Mouse (Mus musculus) intestine, embryonic 14.5 days (tissue): ENCODE measurements around the gene Olfr313. TPM values are rescaled to one million over a fixed set of nuclear protein-coding genes. Genes with fewer than 3 reads are reported as not detected.
"Not testable (repeated sequence)": the region's sequence is repeated elsewhere in the genome, so short reads cannot be mapped to it uniquely, and the experiment has no call there.

Experiments used
- ATAC-seq: fragments of 200-750 bp; cut with Nextera tagmentation; replicated peaks from 2 replicates; pipeline ENCODE4 v1.8.0; 2017; ENCODE audit warnings: low read depth, moderate number of reproducible peaks, moderate TSS enrichment, moderate library complexity; ENCODE audit not compliant: low FRiP score, low TSS enrichment
- DNase-seq: peaks from one replicate; pipeline ENCODE4 v3.0.0-alpha.2; 2018; ENCODE audit warnings: low spot score
- H3K27ac ChIP-seq: fragments of 300-500 bp; sonication (generic); 2 replicates; pipeline ENCODE4 v1.5.1; 2014; ENCODE audit warnings: low read depth, mild to moderate bottlenecking, control low read depth
- H3K27me3 ChIP-seq: fragments of 300-500 bp; sonication (generic); replicated peaks from 2 replicates; pipeline ENCODE4 v1.6.1; 2014; ENCODE audit warnings: low read length, control low read depth; ENCODE audit not compliant: control insufficient read depth, insufficient read depth
- H3K36me3 ChIP-seq: fragments of 300-500 bp; sonication (generic); 2 replicates; pipeline ENCODE4 v1.6.1; 2014; ENCODE audit warnings: low read length, control low read depth; ENCODE audit not compliant: control insufficient read depth, insufficient read depth
- H3K4me1 ChIP-seq: fragments of 300-500 bp; sonication (generic); replicated peaks from 2 replicates; pipeline ENCODE4 v1.6.1; 2014; ENCODE audit warnings: low read length, control low read depth, mixed read lengths; ENCODE audit not compliant: control insufficient read depth, insufficient read depth
- H3K4me2 ChIP-seq: fragments of 300-500 bp; sonication (generic); 2 replicates; pipeline ENCODE4 v1.6.1; 2014; ENCODE audit warnings: low read length
- H3K4me3 ChIP-seq: fragments of 300-500 bp; sonication (generic); 2 replicates; pipeline ENCODE4 v1.5.1; 2014; ENCODE audit warnings: low read depth, low read length, control low read depth, mixed read lengths
- H3K9ac ChIP-seq: fragments of 300-500 bp; sonication (generic); 2 replicates; pipeline ENCODE4 v1.6.1; 2014; ENCODE audit warnings: mild to moderate bottlenecking, low read length
- H3K9me3 ChIP-seq: fragments of 300-500 bp; sonication (generic); 2 replicates; pipeline ENCODE4 v1.6.1; 2016; ENCODE audit warnings: low read length, control low read depth; ENCODE audit not compliant: control insufficient read depth
- WGBS: fragments of 180-500 bp; shearing (Covaris S2); extraction: QIAGEN DNeasy Blood & Tissue Kit; methylation state at CpG from one replicate; pipeline ENCODE4 v1.1.7; 2014; 5-methylcytosine and 5-hydroxymethylcytosine counted together
- polyA plus RNA-seq: library from polyadenylated mRNA; unstranded; fragments of >200 nt; fragmentation: Nextera tagmentation; extraction: Ambion mirVana; gene quantifications from 2 replicates; pipeline ENCODE4 v1.2.1, GENCODE M21; 2014

Gene Olfr313
- polyA plus RNA-seq, 1 experiment from 2014 or later = not detected

GRCm38 (mm10) chr11:58829764-58830163 is 15.0 kb downstream of the Olfr313 start:
- 75% methylated on average over 3 of the region's 3 CpGs for WGBS

GRCm38 (mm10) chr11:58832541-58832940 is 17.7 kb downstream of the Olfr313 start:
- not testable (repeated sequence) for H3K36me3 ChIP-seq, H3K4me1 ChIP-seq, H3K9me3 ChIP-seq, H3K9ac ChIP-seq, H3K4me2 ChIP-seq, H3K4me3 ChIP-seq, DNase-seq, ATAC-seq, H3K27ac ChIP-seq, H3K27me3 ChIP-seq
- 68% methylated on average over 3 of the region's 3 CpGs for WGBS

More at GRCm38 (mm10) chr11:58829764-58830163, 15.0 kb downstream of the Olfr313 start:
- Histone ChIP-seq H3K27me3 (no peaks in the 10 kb centered on the region), H3K9ac (no peak overlapping the region), H3K4me3 (no peak overlapping the region), H3K27ac (no peak overlapping the region), H3K4me1 (no peaks in the 10 kb centered on the region), H3K4me2 (no peak overlapping the region), H3K36me3 (no peaks in the 10 kb centered on the region), H3K9me3 (no peaks in the 10 kb centered on the region)
- ATAC-seq = no peak
- DNase-seq = no peak

- DNase-seq, ATAC-seq, H3K4me2 ChIP-seq, H3K27ac ChIP-seq, H3K9ac ChIP-seq, H3K4me1 ChIP-seq, H3K27me3 ChIP-seq, H3K36me3 ChIP-seq, H3K4me3 ChIP-seq, H3K9me3 ChIP-seq: not testable (repeated sequence)
These were observed 24.2 kb downstream of the Olfr313 start, which contains the start of gene Olfr311 for GRCm38 (mm10) chr11:58838951-58839350. Gene Olfr311, plus strand, starts transcription at chr11:58839251.

GRCm38 (mm10) chr11:58846919-58847461 is 32.2 kb downstream of the Olfr313 start, which contains the start of gene Gm12258:
Gene Gm12258, plus strand, starts transcription at chr11:58847158.
- peaks cover 6% of the 10 kb centered on the region for H3K4me1 ChIP-seq
- peak within 1 kb of the TSS; percentile 79 for H3K9ac ChIP-seq
- DNase-seq (peak; percentile 88), ATAC-seq (peak; percentile 100)
- no peak within 1 kb of the TSS for H3K27ac ChIP-seq
- H3K36me3 ChIP-seq = peaks cover 23% of the 10 kb centered on the region
- H3K9me3 ChIP-seq = no peaks in the 10 kb centered on the region
- H3K4me2 ChIP-seq = peak within 1 kb of the TSS; percentile 84
- H3K4me3 ChIP-seq = peak within 1 kb of the TSS; percentile 85
- no peaks in the 10 kb centered on the region for H3K27me3 ChIP-seq
- WGBS = under 1% methylated on average over 24 of the region's 24 CpGs

- H3K9me3 ChIP-seq = no peaks in the 10 kb centered on the region
- H3K36me3 ChIP-seq = peaks cover 23% of the 10 kb centered on the region
- H3K4me2 ChIP-seq = peak overlapping the region; percentile 84
- no peak for DNase-seq
- peaks cover 6% of the 10 kb centered on the region for H3K4me1 ChIP-seq
- H3K27me3 ChIP-seq = no peaks in the 10 kb centered on the region
- ATAC-seq = no peak
- 48% methylated on average over 9 of the region's 9 CpGs for WGBS
- H3K9ac ChIP-seq = peak overlapping the region; percentile 79
- no peak overlapping the region for H3K27ac ChIP-seq
- H3K4me3 ChIP-seq = peak overlapping the region; percentile 85
These were observed 32.8 kb downstream of the Olfr313 start for GRCm38 (mm10) chr11:58847636-58848035.

GRCm38 (mm10) chr11:58849731-58850130 is 34.9 kb downstream of the Olfr313 start:
- WGBS = 66% methylated on average over 2 of the region's 2 CpGs
- no peak overlapping the region for H3K4me2 ChIP-seq
- no peak overlapping the region for H3K9ac ChIP-seq
- H3K4me3 ChIP-seq = no peak overlapping the region
- H3K36me3 ChIP-seq = peaks cover 33% of the 10 kb centered on the region
- H3K9me3 ChIP-seq = no peaks in the 10 kb centered on the region
- ATAC-seq = no peak
- peaks cover 6% of the 10 kb centered on the region for H3K4me1 ChIP-seq
- H3K27me3 ChIP-seq = no peaks in the 10 kb centered on the region
- no peak overlapping the region for H3K27ac ChIP-seq
- no peak for DNase-seq

GRCm38 (mm10) chr11:58860744-58861143 is 45.9 kb downstream of the Olfr313 start:
- H3K4me1 ChIP-seq = no peaks in the 10 kb centered on the region
- H3K9me3 ChIP-seq = peaks cover 18% of the 10 kb centered on the region
- no peaks in the 10 kb centered on the region for H3K27me3 ChIP-seq
- no peak overlapping the region for H3K4me3 ChIP-seq
- WGBS = 95% methylated on average over 8 of the region's 8 CpGs
- no peak overlapping the region for H3K9ac ChIP-seq
- H3K4me2 ChIP-seq = no peak overlapping the region
- DNase-seq = no peak
- peaks cover 40% of the 10 kb centered on the region for H3K36me3 ChIP-seq
- ATAC-seq = no peak
- no peak overlapping the region for H3K27ac ChIP-seq

GRCm38 (mm10) chr11:58867039-58867953 is 52.5 kb downstream of the Olfr313 start, which contains the start of gene 2810021J22Rik:
Gene 2810021J22Rik, plus strand, starts transcription at chr11:58867216.
- peak; percentile 83 for ATAC-seq
- peak; percentile 90 for DNase-seq
- peak within 1 kb of the TSS; percentile 79 for H3K27ac ChIP-seq
- H3K4me3 ChIP-seq = peak within 1 kb of the TSS; percentile 70
- H3K9ac ChIP-seq = peak within 1 kb of the TSS; percentile 67
- H3K9me3 ChIP-seq = no peaks in the 10 kb centered on the region
- H3K4me2 ChIP-seq = peak within 1 kb of the TSS; percentile 56
- H3K27me3 ChIP-seq = no peaks in the 10 kb centered on the region
- H3K36me3 ChIP-seq = peaks cover 25% of the 10 kb centered on the region
- 3% methylated on average over 37 of the region's 37 CpGs for WGBS
- peaks cover 10% of the 10 kb centered on the region for H3K4me1 ChIP-seq
